Mouse (Mus musculus) midbrain, embryonic 10.5 days (tissue): ENCODE measurements around the gene Usmg5. TPM values are rescaled to one million over a fixed set of nuclear protein-coding genes. Genes with fewer than 3 reads are reported as not detected.
"Not testable (repeated sequence)": the region's sequence is repeated elsewhere in the genome, so short reads cannot be mapped to it uniquely, and the experiment has no call there.

Experiments
- DNase-seq: peaks from one replicate; pipeline ENCODE4 v3.0.0-alpha.2; 2017; ENCODE audit warnings: low spot score
- H3K27ac ChIP-seq: fragments of 300-500 bp; sonication (generic); replicated peaks from 2 replicates; pipeline ENCODE4 v1.5.1; 2016; ENCODE audit warnings: mild to moderate bottlenecking
- H3K27me3 ChIP-seq: fragments of 300-500 bp; sonication (generic); 2 replicates; pipeline ENCODE4 v1.6.1; 2016; ENCODE audit warnings: low read depth, mild to moderate bottlenecking; ENCODE audit not compliant: poor library complexity, severe bottlenecking
- H3K36me3 ChIP-seq: fragments of 300-500 bp; sonication (generic); 2 replicates; pipeline ENCODE4 v1.6.1; 2016; ENCODE audit warnings: mild to moderate bottlenecking, moderate library complexity
- H3K4me1 ChIP-seq: fragments of 300-500 bp; sonication (generic); 2 replicates; pipeline ENCODE4 v1.6.1; 2016
- H3K4me3 ChIP-seq: fragments of 300-500 bp; sonication (generic); 2 replicates; pipeline ENCODE4 v1.5.1; 2016; ENCODE audit warnings: mild to moderate bottlenecking, moderate library complexity
- H3K9me3 ChIP-seq: fragments of 300-500 bp; sonication (generic); replicated peaks from 2 replicates; pipeline ENCODE4 v1.6.1; 2016; ENCODE audit warnings: mild to moderate bottlenecking
- WGBS: fragments of 180-500 bp; shearing (Covaris S2); methylation state at CpG from one replicate; pipeline ENCODE4 v1.1.7; 2016; 5-methylcytosine and 5-hydroxymethylcytosine counted together
- polyA plus RNA-seq: library from polyadenylated mRNA; unstranded; fragments of >200 nt; fragmentation: Nextera tagmentation; extraction: Ambion mirVana; gene quantifications from 2 replicates; pipeline ENCODE4 v1.2.1, GENCODE M21; 2016

Usmg5 gene
- polyA plus RNA-seq, result 1,039 and 1,106 TPM in 2 replicates

DNA sequence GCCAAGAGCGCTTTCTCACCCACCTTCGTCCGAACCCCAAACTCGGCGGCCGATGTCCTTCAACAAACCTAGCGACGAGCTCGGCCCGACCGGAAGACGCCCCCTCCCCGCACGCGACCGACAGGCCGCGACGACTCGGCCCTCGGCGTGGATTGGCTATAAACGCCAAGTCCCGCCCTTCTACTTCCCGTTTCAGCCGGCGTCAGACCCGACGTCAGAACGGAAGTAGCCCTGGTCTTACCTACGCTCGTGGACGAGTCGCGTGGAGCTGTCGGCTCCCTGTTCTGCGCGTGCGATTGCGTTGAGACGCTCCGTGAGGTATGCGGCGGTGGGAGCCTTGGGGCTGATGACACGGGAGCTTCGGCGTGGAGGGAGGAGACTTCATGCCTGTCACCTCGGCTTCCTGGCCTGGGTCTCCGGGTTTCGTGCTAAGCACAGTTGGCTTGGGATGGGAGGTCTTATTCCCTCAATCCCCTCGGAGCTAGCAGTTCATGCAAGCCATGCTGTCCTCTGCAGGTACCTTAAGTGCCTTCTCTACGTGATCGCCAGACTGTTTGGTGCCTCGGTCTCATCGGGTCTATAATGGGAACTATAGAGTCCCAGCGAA lies at the start of gene Usmg5, which contains the start of gene Pdcd11:
TSS of gene Usmg5 (minus strand) at position 98 of the 607 bp plus-strand sequence.
TSS of gene Pdcd11 (plus strand) at position 219 of the 607 bp plus-strand sequence.
- H3K27ac ChIP-seq, result peak within 1 kb of the TSS; percentile 90
- H3K4me1 ChIP-seq, result peaks cover 23% of the 10 kb centered on the region
- no peaks in the 10 kb centered on the region for H3K9me3 ChIP-seq
- no peaks in the 10 kb centered on the region for H3K27me3 ChIP-seq
- WGBS, result under 1% methylated on average over 56 of the region's 56 CpGs
- H3K4me3 ChIP-seq, result peak within 1 kb of the TSS; percentile 96
- peaks cover 56% of the 10 kb centered on the region for H3K36me3 ChIP-seq
- peak; percentile 95 for DNase-seq

DNA sequence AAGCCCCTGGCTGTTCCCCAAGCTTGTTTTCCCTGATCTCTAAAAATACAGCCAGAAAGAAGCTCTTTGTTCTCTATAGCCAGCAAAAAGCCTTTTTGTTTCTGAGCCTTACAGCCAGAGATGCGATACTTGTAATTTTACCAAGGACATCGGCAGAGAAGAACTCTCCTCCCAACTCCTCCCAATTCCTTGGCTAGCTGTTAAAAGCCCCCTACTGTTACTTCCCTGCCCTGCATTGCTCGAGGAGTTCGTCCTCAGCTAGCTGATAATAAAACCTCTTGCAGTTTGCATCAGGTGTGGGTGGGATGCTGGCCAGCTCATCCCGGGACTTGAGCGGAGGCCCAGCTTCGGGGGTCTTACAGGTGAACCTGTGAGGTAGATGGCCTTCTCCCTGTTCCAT lies 49.2 kb upstream of the Usmg5 start:
- H3K27ac ChIP-seq, H3K9me3 ChIP-seq, H3K36me3 ChIP-seq, DNase-seq, H3K4me3 ChIP-seq: not testable (repeated sequence)
- WGBS, result 45% methylated on average over 7 of the region's 7 CpGs
- Histone ChIP-seq H3K27me3 (peaks cover 25% of the 10 kb centered on the region), H3K4me1 (peaks cover 17% of the 10 kb centered on the region)

DNA sequence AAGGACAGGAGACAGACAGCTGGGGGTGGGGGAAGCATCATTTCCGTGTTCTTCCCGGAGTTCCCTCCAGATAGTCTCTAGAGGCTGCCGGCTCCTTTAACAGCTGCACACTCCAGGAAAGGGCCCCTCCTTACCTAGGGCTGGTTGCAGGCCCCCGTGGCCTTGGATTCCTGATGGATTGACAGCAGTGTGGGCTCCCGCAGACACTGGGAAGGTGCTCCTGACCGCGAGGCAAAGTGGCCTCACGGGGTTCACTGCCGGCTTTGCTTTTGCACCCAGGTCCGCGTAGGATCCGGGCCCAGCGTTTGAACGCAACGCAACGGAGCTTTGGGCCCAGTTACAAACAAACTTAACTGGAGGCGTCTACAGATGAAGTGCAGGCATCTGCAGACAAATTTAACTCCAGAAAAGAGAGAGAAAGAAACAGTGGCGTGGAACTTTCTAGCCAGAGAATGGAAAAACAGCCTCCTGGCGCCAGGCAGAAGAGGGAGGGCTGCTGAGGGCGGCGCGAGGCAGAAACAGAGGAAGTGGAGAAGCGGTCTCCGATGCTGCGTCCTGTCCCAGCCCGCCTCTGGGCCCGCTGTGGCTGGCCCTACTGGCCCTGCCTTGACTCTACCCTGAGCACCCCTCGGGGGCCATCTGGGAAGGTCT lies 47.4 kb upstream of the Usmg5 start, which contains the start of gene Calhm2:
TSS of gene Calhm2 (minus strand) at position 524 of the 651 bp plus-strand sequence.
- no peaks in the 10 kb centered on the region for H3K9me3 ChIP-seq

DNA sequence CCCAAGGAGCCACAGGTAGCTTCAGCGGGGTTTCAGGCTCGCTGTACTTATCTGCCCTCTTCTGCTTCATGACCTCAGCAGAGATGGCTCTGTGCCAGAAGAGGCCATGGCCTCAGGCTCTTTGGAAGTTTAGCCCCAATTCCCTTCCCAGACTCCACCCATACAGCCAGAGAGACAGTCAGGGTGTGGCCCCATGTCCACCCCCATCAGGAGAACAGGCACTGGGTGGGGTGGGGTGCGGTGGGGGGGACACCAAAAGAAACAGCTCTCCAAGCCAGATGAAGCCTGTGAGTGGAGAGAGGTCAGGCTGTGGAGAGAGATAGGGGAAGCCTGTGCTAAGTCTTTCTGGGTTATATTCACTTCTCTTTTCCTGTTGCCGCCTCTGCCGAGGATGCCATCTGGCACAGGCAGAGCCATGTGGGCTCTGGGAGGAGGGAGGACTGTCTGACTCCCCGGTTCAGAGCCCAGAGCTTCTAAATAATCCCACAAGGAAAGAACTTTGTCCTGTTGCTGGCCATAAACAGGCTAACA lies 46.7 kb upstream of the Usmg5 start:
- Histone ChIP-seq H3K4me3 (peak overlapping the region; percentile 46), H3K36me3 (peaks cover 14% of the 10 kb centered on the region), H3K4me1 (peaks cover 17% of the 10 kb centered on the region), H3K9me3 (no peaks in the 10 kb centered on the region), H3K27ac (peak overlapping the region; percentile 73), H3K27me3 (peaks cover 25% of the 10 kb centered on the region)
- no peak for DNase-seq
- WGBS, result 52% methylated on average over 6 of the region's 6 CpGs

More for the DNA sequence above, 47.4 kb upstream of the Usmg5 start, which contains the start of gene Calhm2:
- H3K36me3 ChIP-seq, result peaks cover 6% of the 10 kb centered on the region
- H3K27me3 ChIP-seq, result peaks cover 25% of the 10 kb centered on the region
- peak within 1 kb of the TSS; percentile 46 for H3K4me3 ChIP-seq
- peaks cover 17% of the 10 kb centered on the region for H3K4me1 ChIP-seq
- WGBS, result 11% methylated on average over 28 of the region's 28 CpGs
- DNase-seq, result peak; percentile 43
- H3K27ac ChIP-seq, result peak within 1 kb of the TSS; percentile 73

DNA sequence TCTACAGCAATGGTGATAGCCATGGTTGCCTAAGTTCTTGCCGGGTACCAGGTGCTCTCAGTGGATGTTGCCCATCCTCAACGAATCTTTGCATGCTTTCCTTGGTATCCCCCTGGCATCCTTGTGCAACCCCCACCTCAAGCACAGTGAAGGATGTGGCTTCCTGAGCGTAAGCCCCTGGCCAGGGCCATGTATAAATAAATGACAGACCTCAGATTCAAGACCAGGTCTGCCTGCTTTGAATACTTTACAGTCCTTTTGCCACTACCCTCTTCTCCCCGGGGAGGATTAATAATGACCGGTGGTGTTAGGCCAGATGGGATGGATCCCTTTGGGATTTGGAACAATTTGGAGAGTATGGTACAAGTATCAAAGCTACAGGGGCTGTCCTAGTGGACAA lies 45.7 kb upstream of the Usmg5 start:
- Histone ChIP-seq H3K4me3 (no peak overlapping the region), H3K36me3 (peaks cover 24% of the 10 kb centered on the region), H3K4me1 (peaks cover 17% of the 10 kb centered on the region), H3K27ac (no peak overlapping the region), H3K9me3 (no peaks in the 10 kb centered on the region), H3K27me3 (peaks cover 25% of the 10 kb centered on the region)
- 86% methylated on average over 5 of the region's 5 CpGs for WGBS
- no peak for DNase-seq

DNA sequence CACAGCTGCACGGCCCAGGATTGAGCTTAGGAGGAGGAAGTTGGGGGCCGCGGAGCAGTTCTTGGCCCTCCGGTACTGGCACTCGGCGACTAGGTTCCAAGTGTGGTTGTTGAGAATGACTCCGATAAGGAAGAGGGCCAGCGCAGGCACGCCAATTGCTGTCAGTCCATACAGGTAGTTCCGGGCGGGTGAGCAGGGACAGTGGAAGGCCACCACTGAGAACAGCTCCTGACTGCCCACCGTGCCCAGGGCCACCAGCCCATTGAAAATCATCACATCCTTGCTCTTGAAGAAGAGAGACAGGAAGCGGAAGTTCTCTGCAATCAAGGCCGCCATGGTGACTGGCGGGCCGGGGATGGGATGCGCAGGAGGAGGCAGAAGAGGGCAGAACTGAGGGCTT lies 45.1 kb upstream of the Usmg5 start:
- 92% methylated on average over 17 of the region's 17 CpGs for WGBS
- peaks cover 30% of the 10 kb centered on the region for H3K36me3 ChIP-seq
- no peaks in the 10 kb centered on the region for H3K9me3 ChIP-seq
- H3K27me3 ChIP-seq, result peaks cover 25% of the 10 kb centered on the region
- peaks cover 17% of the 10 kb centered on the region for H3K4me1 ChIP-seq
- H3K4me3 ChIP-seq, result no peak overlapping the region
- no peak for DNase-seq
- no peak overlapping the region for H3K27ac ChIP-seq

DNA sequence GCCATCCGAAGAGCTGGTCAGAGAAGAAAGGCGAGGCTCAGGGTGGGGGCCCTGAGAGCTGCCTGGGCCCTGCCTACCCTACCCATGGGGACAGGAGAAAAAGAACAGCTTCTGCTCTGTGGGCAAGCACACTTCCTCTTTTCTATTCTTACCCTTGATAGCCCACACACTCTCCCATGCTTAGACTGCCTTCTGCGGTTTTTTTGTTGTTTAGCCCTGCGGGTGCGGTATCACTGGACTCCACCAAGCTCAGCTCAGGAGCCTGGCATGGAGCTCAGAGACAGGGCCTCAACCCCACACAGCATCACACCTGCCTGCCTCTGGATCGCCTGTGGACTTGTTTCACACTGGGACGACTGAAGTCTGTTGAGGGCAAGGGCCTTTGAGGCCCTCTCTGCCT lies 42.7 kb upstream of the Usmg5 start:
- peaks cover 54% of the 10 kb centered on the region for H3K36me3 ChIP-seq

DNA sequence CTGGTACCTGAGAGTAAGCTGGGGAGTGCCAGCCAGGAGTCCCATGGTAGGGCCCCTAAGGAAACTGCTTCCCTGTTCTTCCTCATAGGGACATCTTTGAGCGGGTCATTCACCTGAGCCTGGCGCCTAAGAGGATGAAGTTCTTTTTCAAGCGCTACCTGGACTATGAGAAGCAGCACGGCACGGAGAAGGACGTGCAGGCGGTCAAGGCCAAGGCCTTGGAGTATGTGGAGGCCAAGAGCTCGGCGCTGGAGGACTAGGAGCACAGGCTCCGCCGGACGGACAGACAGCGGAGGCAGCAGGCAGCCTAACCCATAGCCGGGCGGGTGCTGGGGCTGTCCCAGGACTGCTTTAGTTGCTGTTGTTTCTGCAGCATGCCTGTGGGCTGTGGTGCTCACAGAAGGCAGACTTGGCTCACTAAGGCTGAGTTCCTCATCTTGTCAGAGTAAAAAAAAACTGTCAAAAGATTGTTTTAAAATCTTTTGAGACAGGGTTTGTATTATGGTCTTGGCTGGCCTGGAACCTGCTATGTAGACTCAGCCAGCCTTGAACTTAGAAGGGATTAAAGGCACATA lies 40.2 kb upstream of the Usmg5 start:
- 94% methylated on average over 15 of the region's 15 CpGs for WGBS

More for the DNA sequence above, 42.7 kb upstream of the Usmg5 start:
- Histone ChIP-seq H3K9me3 (no peaks in the 10 kb centered on the region), H3K27me3 (peaks cover 13% of the 10 kb centered on the region), H3K4me3 (no peak overlapping the region), H3K27ac (no peak overlapping the region), H3K4me1 (peaks cover 13% of the 10 kb centered on the region)
- DNase-seq, result no peak
- WGBS, result 89% methylated on average over 7 of the region's 7 CpGs

DNA sequence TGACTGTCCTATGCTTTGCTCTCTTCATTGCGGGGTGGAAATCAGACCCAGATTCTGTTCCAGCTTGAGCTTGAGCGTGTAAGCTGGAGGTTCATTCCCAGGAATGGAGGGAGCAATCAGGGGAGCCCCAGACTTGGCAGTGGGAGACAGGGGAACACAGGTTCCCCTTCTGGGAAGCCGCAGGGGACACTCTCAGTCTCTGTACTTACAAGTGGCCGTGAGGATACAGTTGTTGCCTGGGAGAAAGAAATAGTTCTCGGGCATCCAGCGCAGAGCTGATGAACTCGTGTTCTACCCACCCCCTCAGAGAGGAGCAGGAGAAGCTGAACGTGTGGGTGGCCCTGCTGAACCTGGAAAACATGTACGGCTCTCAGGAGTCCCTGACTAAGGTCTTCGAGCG lies 38.4 kb upstream of the Usmg5 start:
- no peaks in the 10 kb centered on the region for H3K9me3 ChIP-seq
- peaks cover 97% of the 10 kb centered on the region for H3K36me3 ChIP-seq

More for the DNA sequence above, 40.2 kb upstream of the Usmg5 start:
- Histone ChIP-seq H3K36me3 (peaks cover 79% of the 10 kb centered on the region), H3K4me3 (no peak overlapping the region), H3K9me3 (no peaks in the 10 kb centered on the region), H3K27ac (no peak overlapping the region), H3K27me3 (no peaks in the 10 kb centered on the region), H3K4me1 (no peaks in the 10 kb centered on the region)
- DNase-seq, result no peak

DNA sequence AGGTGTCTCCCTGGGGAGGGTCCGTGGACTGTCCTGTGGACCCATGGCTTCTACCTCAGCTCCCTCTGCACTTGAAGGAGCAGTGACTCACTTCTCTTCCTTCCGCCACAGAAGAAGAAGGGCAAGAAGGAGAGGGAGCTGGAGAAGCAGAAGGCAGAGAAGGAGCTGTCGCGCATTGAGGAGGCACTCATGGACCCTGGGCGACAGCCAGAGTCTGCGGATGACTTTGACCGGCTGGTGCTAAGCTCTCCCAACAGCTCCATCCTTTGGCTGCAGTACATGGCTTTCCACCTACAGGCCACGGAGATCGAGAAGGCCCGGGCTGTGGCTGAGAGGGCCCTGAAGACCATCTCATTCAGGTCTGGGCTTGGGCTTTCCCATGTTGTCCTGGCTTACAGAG lies 37.7 kb upstream of the Usmg5 start:
- no peak overlapping the region for H3K27ac ChIP-seq
- peaks cover 98% of the 10 kb centered on the region for H3K36me3 ChIP-seq
- H3K9me3 ChIP-seq, result no peaks in the 10 kb centered on the region
- no peak for DNase-seq
- 96% methylated on average over 10 of the region's 10 CpGs for WGBS
- no peak overlapping the region for H3K4me3 ChIP-seq
- no peaks in the 10 kb centered on the region for H3K4me1 ChIP-seq
- H3K27me3 ChIP-seq, result no peaks in the 10 kb centered on the region

More for the DNA sequence above, 38.4 kb upstream of the Usmg5 start:
- no peaks in the 10 kb centered on the region for H3K27me3 ChIP-seq
- DNase-seq, result no peak
- H3K4me3 ChIP-seq, result no peak overlapping the region
- WGBS, result 94% methylated on average over 11 of the region's 11 CpGs
- H3K27ac ChIP-seq, result no peak overlapping the region
- no peaks in the 10 kb centered on the region for H3K4me1 ChIP-seq

DNA sequence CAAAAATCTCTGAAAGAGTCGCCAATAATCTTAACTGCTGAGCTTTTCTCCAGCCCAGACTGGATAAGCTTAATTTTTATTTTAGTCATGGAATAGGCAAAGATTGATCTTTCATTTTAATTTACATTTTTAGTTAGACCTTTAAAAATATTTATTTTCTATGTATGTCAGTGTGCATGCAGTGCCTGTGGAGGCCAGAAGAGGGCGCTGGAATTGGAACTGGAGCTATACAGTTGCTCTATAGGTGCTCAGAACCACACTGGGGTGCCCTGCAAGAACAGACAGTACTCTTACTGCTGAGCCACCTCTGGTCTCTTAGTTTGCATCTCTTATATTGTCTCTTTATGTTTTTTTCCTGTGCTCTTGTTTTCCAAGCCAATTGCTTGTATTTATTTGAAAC lies 32.4 kb upstream of the Usmg5 start:
- Histone ChIP-seq H3K4me3 (no peak overlapping the region), H3K27ac (no peak overlapping the region), H3K9me3 (no peaks in the 10 kb centered on the region), H3K27me3 (no peaks in the 10 kb centered on the region), H3K4me1 (no peaks in the 10 kb centered on the region), H3K36me3 (peaks cover 89% of the 10 kb centered on the region)
- 27% methylated on average over 2 of the region's 2 CpGs for WGBS
- DNase-seq, result peak; percentile 47

DNA sequence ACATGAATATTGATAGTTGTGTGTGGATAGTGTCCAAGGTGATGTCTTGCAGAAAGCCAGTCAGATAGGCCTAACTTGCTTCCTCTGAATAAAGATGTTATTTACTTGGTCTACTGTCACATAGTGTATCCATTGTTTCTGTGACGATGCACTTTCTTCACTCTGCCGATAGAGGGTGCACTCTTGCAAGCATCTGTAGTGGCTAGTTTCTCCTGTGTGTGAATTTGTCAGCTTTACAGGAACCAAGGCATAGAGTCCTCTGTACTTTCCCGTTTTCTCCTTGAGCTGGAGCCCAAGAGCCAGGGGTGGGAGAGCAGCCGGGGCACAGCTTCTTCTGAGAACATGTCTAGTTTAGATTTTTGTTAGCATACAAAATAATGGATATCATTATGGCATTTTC lies 30.6 kb upstream of the Usmg5 start:
- Histone ChIP-seq H3K9me3 (no peaks in the 10 kb centered on the region), H3K36me3 (peaks cover 89% of the 10 kb centered on the region), H3K27me3 (no peaks in the 10 kb centered on the region), H3K27ac (no peak overlapping the region), H3K4me1 (no peaks in the 10 kb centered on the region), H3K4me3 (no peak overlapping the region)
- 49% methylated on average over 4 of the region's 4 CpGs for WGBS
- DNase-seq, result no peak

DNA sequence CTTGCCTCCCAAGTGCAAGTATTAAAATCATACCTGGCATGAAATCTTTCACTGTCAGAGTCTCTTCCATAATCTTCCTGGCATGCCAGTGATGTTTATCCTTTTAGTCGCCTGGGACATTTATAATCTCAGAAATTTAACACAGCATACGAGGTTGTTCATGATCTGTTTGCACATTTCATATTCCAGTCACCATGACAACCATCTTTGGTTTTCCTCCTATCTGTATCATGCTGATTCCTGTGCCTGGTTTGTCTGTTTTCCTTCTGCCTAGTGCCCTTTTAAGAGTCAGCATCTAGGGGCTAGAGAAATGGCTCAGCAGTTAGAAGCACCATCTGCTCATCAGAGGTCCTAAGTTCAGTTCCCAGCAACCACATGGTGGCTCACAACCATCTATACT lies 28.2 kb upstream of the Usmg5 start:
- 92% methylated on average over 2 of the region's 2 CpGs for WGBS
- H3K4me3 ChIP-seq, result no peak overlapping the region

More for the DNA sequence above, 28.2 kb upstream of the Usmg5 start:
- Histone ChIP-seq H3K36me3 (peaks cover 89% of the 10 kb centered on the region), H3K27me3 (no peaks in the 10 kb centered on the region), H3K4me1 (no peaks in the 10 kb centered on the region), H3K27ac (no peak overlapping the region), H3K9me3 (no peaks in the 10 kb centered on the region)
- no peak for DNase-seq
